Mouse (Mus musculus) frontal cortex, postnatal 25 days (tissue): Measurements from ENCODE around the gene Qrich1.
"Not testable (repeated sequence)": the region's sequence is repeated elsewhere in the genome, so short reads cannot be mapped to it uniquely, and the experiment has no call there.

Experiments
- DNase-seq, 2 experiments: peaks; one replicate each; pipeline ENCODE4 v3.0.0; 2022; ENCODE audit warnings: low spot score in 2 of 2

Qrich1 gene

DNA sequence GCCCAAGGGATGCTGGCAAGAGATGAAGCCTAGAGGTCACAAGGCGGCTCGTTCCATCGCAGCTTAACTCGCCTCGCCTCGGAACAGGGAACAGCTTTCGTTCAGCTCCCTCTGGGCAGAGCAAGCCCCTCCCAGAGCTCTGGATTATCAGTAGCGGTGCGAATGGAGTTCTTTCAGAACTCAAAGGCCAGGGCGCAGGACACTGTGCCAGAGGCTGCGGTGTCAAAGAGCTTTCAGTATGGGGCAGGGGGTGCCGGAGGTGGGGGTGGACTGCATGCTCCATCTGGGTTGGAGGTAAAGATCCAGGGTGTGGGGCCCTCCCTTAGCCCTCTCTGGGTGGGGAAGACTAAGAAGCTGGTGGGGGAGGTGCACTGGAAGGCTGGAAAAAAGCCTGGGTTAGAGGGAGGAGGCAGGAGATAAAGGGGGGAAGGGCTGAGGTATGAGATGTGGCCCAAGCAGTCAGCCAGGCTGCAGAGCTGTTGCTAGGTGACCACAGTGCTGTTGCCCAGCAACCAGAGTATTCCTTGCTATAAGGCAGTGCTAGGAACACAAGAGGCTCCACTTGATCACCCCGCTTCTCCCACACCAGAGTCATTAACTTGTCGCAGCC is 71.1 kb downstream of the Qrich1 start:
- peak in 1 of 2 experiments; percentile 75 for DNase-seq

DNA sequence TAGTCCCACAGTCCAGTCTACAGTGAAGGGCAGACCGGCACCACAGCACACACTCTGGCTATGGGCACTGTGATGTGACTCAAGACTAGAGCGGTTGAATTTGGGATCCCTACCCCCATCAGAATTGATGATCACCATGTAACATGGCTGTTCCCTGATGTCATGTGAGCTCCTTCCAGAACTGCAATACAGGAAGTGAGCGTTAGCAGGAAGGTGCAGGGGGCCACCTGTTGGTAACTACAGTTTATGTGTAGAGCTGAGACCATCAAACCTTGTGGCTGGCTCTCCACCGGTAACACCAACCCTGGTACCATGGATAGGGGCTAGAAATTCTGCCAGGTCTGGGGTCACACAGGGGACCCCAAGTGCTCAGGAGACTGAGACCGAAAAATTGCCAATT is 72.6 kb downstream of the Qrich1 start:
- DNase-seq: no peak

DNA sequence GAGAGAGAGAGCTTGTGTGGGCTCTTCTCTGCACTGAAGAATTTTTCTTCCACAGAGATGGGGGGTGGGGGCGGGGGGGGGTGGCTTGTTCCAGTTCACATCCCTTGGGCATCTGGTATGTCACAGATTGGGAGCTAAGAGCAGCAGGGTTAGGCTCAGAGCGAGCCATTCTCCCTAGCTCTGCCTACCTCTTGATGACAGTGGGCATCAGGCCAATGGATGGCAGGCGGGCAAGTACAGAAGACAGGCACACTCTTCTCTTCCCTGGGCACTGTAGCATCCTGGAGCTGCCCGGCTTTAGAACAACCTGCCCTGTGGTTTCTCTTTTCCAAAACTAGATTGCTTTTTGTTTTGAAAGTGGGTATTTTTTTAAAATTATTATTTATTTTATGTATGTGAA is 74.9 kb downstream of the Qrich1 start:
- no peak for DNase-seq

DNA sequence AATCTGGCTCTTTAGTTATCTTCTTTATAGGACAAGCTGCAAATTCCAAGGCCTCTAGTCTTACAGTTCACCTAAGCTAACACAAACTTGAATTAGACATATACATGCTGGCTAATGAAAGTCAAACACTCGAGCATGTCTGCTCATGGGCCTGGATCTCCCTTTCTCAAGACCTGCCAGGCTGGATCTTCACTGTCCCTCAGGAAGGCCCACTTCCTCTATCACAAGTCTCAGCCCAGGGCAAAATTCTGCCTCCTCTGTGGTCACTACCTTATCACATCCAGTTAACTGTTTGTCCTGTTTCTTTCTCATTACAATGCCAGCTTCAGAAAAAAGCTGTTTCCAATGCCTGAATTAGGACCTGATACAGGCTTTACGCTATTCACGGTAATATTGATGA is 77.7 kb downstream of the Qrich1 start:
- DNase-seq: no peak

DNA sequence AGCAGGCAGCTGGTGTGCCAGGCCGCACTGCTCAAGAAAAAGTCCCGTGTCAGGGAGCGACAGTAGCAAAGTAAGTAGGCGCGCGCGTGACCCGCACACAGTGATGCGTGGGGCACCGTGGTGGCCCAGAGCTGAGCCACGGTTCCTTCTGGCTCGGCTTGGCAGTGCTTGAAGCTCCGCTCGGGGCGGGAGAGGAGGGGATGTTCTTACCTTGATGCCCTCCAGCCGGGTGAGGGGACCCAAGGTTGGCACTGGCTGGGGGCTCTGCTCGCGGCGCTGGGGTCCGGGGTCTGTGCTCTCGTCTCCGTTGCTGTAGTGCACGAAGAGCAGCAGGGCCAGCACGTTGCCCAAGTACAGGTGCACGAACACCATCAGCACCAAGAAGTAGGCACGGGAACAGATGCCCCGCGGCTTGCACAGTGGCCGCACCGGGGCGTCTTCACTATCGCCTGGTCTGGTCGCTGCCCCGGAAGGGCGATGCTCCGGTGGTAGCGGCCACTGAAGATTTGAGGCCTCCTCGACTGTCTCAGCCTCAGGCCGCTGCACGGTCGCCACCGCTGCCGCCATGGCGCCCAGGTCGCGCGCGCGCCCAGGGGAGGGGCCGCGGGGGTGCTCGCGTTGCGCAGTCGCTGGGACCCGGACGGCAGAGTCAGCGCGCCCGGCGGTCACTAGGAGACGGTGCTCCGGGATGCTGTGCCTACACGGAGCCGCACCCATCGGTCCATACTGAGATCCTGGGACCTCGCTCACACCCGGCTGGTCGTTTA is 80.6 kb downstream of the Qrich1 start, which contains the start of gene P4htm:
Gene P4htm (minus strand): TSS at position 670 of the 767 bp plus-strand sequence.
- DNase-seq: peak; percentile 61 to 65

DNA sequence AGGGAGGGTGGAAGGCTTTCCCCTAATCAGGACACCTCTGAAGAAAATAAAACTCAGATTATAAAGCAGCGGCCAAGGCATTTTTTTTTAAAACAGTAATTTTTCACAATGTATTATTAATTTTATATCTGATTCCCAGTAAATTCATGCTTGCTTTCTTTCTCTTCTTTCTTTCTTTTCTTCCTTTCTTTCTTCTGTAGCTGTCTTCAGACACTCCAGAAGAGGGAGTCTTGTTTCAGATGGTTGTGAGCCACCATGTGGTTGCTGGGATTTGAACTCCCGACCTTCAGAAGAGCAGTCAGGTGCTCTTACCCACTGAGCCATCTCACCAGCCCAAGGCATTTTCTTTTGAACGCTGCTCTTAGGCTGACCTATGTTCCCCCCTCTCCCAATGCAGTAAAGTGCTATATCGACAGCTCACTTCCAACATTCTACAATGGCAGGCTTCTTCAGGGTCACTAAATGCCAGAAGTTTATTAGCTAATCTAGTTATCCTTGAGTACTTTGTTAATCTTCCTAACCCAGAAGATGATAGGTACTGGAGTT is 82.5 kb downstream of the Qrich1 start:
- DNase-seq: no peak

DNA sequence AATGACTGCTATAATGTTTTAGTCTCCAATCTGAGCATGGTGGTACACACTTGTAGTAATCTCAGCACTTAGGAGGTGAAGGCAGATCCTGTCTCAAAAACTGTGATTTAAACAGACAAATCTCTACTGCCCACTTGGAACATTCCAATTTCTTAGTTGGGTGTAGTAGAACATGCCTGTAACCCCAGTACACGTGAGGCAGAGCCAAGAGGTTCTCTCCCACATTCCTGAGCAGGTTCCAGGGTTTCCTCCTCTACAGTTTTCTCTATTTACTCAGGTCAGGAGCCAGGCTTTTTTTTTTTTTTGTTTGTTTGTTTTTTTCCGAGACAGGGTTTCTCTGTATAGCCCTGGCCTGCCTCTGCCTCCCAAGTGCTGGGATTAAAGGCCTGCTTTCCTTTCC is 83.4 kb downstream of the Qrich1 start:
- DNase-seq: no peak

DNA sequence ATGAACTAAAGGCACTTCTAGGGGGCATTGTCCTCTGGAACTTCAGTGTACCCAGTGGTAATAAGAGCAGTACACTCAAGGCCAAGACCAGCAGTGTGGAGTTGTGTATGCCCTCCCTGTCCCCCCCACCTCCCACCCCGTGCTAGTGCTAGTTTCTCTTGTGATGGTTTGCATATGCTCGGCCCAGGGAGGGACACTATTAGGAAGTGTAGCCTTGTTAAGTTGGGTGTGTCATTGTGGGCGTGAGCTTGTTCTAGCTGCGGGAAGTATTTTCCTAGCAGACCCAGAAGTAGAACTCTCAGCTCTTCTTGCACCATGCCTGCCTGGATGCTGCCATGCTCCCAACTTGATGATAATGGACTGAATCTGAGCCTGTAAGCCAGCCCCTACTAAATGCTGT is 85.4 kb downstream of the Qrich1 start:
- no peak for DNase-seq

DNA sequence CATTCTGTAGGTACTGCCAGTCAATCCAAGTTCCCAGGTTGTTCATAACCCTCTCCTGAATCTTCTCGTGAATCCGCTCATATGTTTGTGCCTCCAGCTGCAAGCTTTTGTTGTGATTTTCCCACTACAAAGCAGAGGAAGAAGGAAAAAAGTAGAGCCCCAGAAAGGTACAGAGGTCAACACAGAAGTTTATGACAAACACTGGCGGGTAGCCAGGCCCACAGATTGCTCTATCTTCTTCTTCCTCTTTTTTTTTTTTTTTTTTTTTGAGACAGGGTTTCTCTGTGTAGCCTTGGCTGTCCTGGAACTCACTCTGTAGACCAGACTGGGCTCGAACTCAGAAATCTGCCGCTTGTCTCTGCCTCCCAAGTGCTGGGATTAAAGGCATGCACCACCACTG is 91.3 kb downstream of the Qrich1 start:
- DNase-seq: not testable (repeated sequence)

DNA sequence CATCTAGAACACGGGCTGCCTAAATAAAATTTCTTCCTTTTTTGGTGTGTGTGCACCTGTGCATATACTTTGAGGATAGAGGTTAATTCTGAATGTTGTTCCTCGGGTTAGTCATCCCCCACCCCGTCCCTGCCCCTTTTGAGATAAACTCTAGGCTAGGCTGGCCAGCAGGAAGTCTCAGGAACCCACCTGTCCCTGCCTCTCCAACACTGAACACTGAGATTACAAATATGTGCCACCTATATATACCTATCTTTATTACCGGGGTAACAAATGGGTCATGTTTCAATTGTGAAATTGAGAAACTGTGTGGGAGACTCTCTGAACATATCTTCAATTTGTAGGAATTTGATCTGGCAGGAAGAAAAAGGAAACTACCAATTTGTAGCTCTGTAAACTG is 92.3 kb downstream of the Qrich1 start:
- DNase-seq: no peak
